Mouse (Mus musculus) kidney, postnatal 25 days (tissue): Measurements from ENCODE around the gene Large2.
"Not testable (repeated sequence)": the region's sequence is repeated elsewhere in the genome, so short reads cannot be mapped to it uniquely, and the experiment has no call there.

ENCODE experiments used
- DNase-seq, 2 experiments: peaks; one replicate each; pipeline ENCODE4 v3.0.0; 2021; ENCODE audit warnings: mixed read lengths in 2 of 2

Gene Large2

GRCm38 (mm10) chr2:92374514-92374913, at the start of gene Large2, which contains the start of gene Pex16:
Large2 (minus strand) TSS chr2:92374869.
Pex16 (plus strand) TSS chr2:92374676.
- peak; percentile 44 to 69 for DNase-seq

GRCm38 (mm10) chr2:92423702-92424461, 49.2 kb upstream of the Large2 start:
- peak; percentile 97 to 99 for DNase-seq

- no peak for DNase-seq
Observed at GRCm38 (mm10) chr2:92423156-92423555, 48.5 kb upstream of the Large2 start.

- peak; percentile 42 to 62 for DNase-seq
Observed at GRCm38 (mm10) chr2:92422388-92423135, 47.9 kb upstream of the Large2 start.

GRCm38 (mm10) chr2:92421723-92422387, 47.2 kb upstream of the Large2 start:
- DNase-seq, result peak; percentile 57 to 82

GRCm38 (mm10) chr2:92411705-92412104, 37.0 kb upstream of the Large2 start:
- DNase-seq, result peak; percentile 53 to 79

GRCm38 (mm10) chr2:92408309-92409045, 33.8 kb upstream of the Large2 start:
- DNase-seq, result peak; percentile 59 to 83

- DNase-seq, result no peak
Observed at GRCm38 (mm10) chr2:92405687-92406086, 31.0 kb upstream of the Large2 start.

GRCm38 (mm10) chr2:92404737-92405136, 30.1 kb upstream of the Large2 start:
- DNase-seq, result no peak

GRCm38 (mm10) chr2:92403776-92404319, 29.2 kb upstream of the Large2 start:
- DNase-seq, result no peak

GRCm38 (mm10) chr2:92402591-92403326, 28.1 kb upstream of the Large2 start:
- peak; percentile 47 to 78 for DNase-seq

GRCm38 (mm10) chr2:92401091-92401561, 26.5 kb upstream of the Large2 start, which contains the start of gene Mapk8ip1:
Mapk8ip1 (minus strand) TSS chr2:92401263.
- DNase-seq, result peak in 1 of 2 experiments; percentile 54

GRCm38 (mm10) chr2:92400682-92401081, 26.0 kb upstream of the Large2 start:
- no peak for DNase-seq

- DNase-seq, result not testable (repeated sequence)
Observed at GRCm38 (mm10) chr2:92399877-92400276, 25.2 kb upstream of the Large2 start.

- DNase-seq, result no peak
Observed at GRCm38 (mm10) chr2:92397436-92397835, 22.8 kb upstream of the Large2 start.

GRCm38 (mm10) chr2:92395535-92395934, 20.9 kb upstream of the Large2 start:
- DNase-seq, result no peak

GRCm38 (mm10) chr2:92392318-92393264, 17.9 kb upstream of the Large2 start:
- peak in 1 of 2 experiments; percentile 48 for DNase-seq

- DNase-seq, result no peak
Observed at GRCm38 (mm10) chr2:92391703-92392317, 17.1 kb upstream of the Large2 start.

- no peak for DNase-seq
Observed at GRCm38 (mm10) chr2:92391116-92391515, 16.4 kb upstream of the Large2 start.
